Mouse (Mus musculus): ENCODE data around the gene Abhd6. TPM values are rescaled to one million over a fixed set of nuclear protein-coding genes. Genes with fewer than 3 reads are reported as not detected.

The Abhd6 gene
- polyA plus RNA-seq, 1 experiment = 59.1 TPM

DNA sequence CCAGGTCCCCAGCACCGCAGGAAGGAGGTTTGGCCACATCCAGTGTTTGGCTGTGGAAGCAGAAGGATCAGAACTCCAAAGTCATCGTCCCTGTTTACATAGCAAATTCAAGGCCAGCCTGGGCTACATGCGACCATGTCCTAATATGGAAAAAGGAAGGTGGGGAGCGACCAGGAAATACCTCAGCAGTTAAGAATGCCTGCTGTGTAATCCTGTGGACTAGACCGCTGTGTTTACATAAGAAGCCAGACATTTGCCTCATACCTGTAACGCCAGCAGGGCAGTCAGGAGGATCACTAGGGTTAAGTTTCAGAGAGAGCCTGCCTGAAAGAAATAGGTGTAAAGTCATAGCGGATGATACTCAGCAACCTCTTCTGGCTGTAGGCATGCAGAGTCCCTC lies 39.5 kb upstream of the Abhd6 start:
- 48% methylated on average over 7 of the region's 7 CpGs for WGBS
- H3K27ac ChIP-seq (ENCODE audit: insufficient read depth, low read depth, low read length) = no peak overlapping the region
- no peak for TF ChIP-seq POLR2A (IDR thresholded peaks at IDR 0.05; ENCODE audit: low read depth, low read length)
- no peak for TF ChIP-seq CTCF (IDR thresholded peaks at IDR 0.05; ENCODE audit: extremely low read depth, insufficient read length, insufficient replicate concordance, low read depth, low read length)

DNA sequence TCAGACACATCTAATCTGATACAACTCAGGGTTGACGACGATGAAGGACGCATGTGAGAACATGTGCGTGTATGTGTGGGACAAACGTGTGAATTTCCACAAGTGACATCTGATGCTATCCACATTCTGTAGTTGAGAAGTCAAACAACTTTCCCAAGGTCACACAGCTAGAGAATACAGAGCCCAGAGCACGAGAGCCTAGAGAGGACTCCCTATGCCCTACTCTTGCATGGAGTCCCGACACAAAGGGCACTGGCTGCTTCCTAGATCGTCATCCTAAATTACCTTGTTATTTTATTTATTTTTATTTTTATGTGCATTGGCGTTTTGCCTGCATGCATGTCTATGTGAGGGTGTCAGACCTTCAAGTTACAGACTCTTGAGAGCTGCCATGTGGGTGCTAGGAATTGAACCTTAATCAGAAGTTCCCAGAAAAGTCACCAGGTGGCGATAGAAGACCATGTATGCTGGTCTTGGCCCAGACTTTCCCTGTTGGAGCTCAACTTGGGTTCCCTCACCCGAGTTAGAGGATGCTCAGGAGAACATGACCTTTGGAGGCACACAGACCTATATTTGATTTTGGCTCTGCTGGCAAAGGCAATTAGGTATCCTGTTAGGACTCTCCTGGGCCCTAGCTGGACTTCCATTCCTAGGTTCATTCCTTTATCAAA lies 38.3 kb upstream of the Abhd6 start:
- TF ChIP-seq POLR2A (IDR thresholded peaks at IDR 0.05; ENCODE audit: low read depth, low read length) (no peak), CTCF (IDR thresholded peaks at IDR 0.05; ENCODE audit: extremely low read depth, insufficient read length, insufficient replicate concordance, low read depth, low read length) (peak; percentile 68; the same call in 1 of the 2 replicates)
- 0 out of 2 replicates have a peak, but pooled peaks cover 2% of the 10 kb centered on the region for H3K4me1 ChIP-seq (ENCODE audit: control insufficient read depth, insufficient read depth, insufficient read length, low read length)
- no peak overlapping the region for H3K4me3 ChIP-seq (ENCODE audit: low read depth, low read length)
- WGBS = 50% methylated on average over 11 of the region's 11 CpGs
- no peaks in the 10 kb centered on the region for H3K27me3 ChIP-seq (ENCODE audit: control insufficient read depth, insufficient read depth, low read length)
- no peak overlapping the region for H3K27ac ChIP-seq (ENCODE audit: insufficient read depth, low read depth, low read length)
- no peaks in the 10 kb centered on the region for H3K36me3 ChIP-seq (ENCODE audit: control insufficient read depth, insufficient read depth, low read length)

More for the DNA sequence above, 39.5 kb upstream of the Abhd6 start:
- H3K36me3 ChIP-seq (ENCODE audit: control insufficient read depth, insufficient read depth, low read length) = no peaks in the 10 kb centered on the region
- H3K4me1 ChIP-seq (ENCODE audit: control insufficient read depth, insufficient read depth, insufficient read length, low read length) = 0 out of 2 replicates have a peak, but pooled peaks cover 2% of the 10 kb centered on the region
- H3K27me3 ChIP-seq (ENCODE audit: control insufficient read depth, insufficient read depth, low read length) = no peaks in the 10 kb centered on the region
- H3K4me3 ChIP-seq (ENCODE audit: low read depth, low read length) = no peak overlapping the region

- TF ChIP-seq CTCF (IDR thresholded peaks at IDR 0.05; ENCODE audit: extremely low read depth, insufficient read length, insufficient replicate concordance, low read depth, low read length) (no peak), POLR2A (IDR thresholded peaks at IDR 0.05; ENCODE audit: low read depth, low read length) (no peak)
- 69% methylated on average over 10 of the region's 10 CpGs for WGBS
- no peak overlapping the region for H3K4me3 ChIP-seq (ENCODE audit: low read depth, low read length)
- H3K27ac ChIP-seq (ENCODE audit: insufficient read depth, low read depth, low read length) = no peak overlapping the region
- H3K27me3 ChIP-seq (ENCODE audit: control insufficient read depth, insufficient read depth, low read length) = no peaks in the 10 kb centered on the region
- H3K4me1 ChIP-seq (ENCODE audit: control insufficient read depth, insufficient read depth, insufficient read length, low read length) = no peaks in the 10 kb centered on the region
- H3K36me3 ChIP-seq (ENCODE audit: control insufficient read depth, insufficient read depth, low read length) = no peaks in the 10 kb centered on the region
Measured at GRCm38 (mm10) chr14:7971889-7972493, 30.7 kb upstream of the Abhd6 start.

DNA sequence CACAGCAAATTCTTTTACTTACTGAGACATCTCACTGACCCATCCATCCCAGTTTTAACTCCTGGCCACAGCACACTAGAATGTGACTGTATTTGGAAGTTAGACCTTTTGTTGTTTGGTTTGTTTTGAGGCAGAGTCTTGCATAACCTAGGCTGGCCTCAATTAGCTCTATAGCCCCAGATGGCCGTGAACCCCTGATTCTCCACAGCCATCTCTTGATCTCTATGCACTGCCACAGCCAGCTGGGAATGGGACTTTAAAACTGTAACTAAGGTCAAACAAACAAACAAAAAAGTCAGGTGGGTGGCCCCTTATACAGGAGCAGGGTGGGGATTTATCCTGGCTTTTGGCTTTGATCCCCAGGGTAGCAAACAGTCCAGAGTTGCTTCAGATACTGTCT lies 28.1 kb upstream of the Abhd6 start:
- TF ChIP-seq POLR2A (IDR thresholded peaks at IDR 0.05; ENCODE audit: low read depth, low read length) = no peak
- no peak for TF ChIP-seq CTCF (IDR thresholded peaks at IDR 0.05; ENCODE audit: extremely low read depth, insufficient read length, insufficient replicate concordance, low read depth, low read length)
- Histone ChIP-seq H3K4me1 (ENCODE audit: control insufficient read depth, insufficient read depth, insufficient read length, low read length) (no peaks in the 10 kb centered on the region), H3K27me3 (ENCODE audit: control insufficient read depth, insufficient read depth, low read length) (no peaks in the 10 kb centered on the region), H3K27ac (ENCODE audit: insufficient read depth, low read depth, low read length) (no peak overlapping the region), H3K36me3 (ENCODE audit: control insufficient read depth, insufficient read depth, low read length) (no peaks in the 10 kb centered on the region), H3K4me3 (ENCODE audit: low read depth, low read length) (no peak overlapping the region)
- WGBS = 70% methylated on average over 1 of the region's 1 CpGs

DNA sequence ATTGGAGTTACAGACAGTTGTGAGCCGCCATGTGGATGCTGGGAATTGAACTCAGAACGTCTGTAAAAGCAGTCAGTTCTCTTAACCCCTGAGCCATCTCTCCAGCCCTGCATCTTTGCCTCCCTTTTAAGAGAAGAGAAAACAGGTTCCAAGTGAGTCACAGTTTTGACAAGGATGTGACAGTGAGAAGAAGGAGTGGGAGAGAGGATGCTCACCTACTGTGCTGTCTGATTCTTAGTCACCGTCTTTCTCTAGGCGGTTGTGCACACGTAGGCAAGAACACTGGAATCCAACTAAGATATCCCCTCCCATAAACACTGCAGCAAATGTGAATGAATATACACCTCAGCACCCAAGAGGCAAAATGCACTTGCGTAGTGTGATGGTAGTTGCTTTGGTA lies 27.5 kb upstream of the Abhd6 start:
- WGBS = 84% methylated on average over 6 of the region's 6 CpGs
- TF ChIP-seq POLR2A (IDR thresholded peaks at IDR 0.05; ENCODE audit: low read depth, low read length) (no peak), CTCF (IDR thresholded peaks at IDR 0.05; ENCODE audit: extremely low read depth, insufficient read length, insufficient replicate concordance, low read depth, low read length) (no peak)

GRCm38 (mm10) chr14:7977471-7977870 lies 25.2 kb upstream of the Abhd6 start:
- H3K36me3 ChIP-seq (ENCODE audit: control insufficient read depth, insufficient read depth, low read length) = no peaks in the 10 kb centered on the region
- H3K27me3 ChIP-seq (ENCODE audit: control insufficient read depth, insufficient read depth, low read length) = no peaks in the 10 kb centered on the region
- H3K4me1 ChIP-seq (ENCODE audit: control insufficient read depth, insufficient read depth, insufficient read length, low read length) = no peaks in the 10 kb centered on the region
- no peak overlapping the region for H3K4me3 ChIP-seq (ENCODE audit: low read depth, low read length)
- TF ChIP-seq POLR2A (IDR thresholded peaks at IDR 0.05; ENCODE audit: low read depth, low read length) (no peak), CTCF (IDR thresholded peaks at IDR 0.05; ENCODE audit: extremely low read depth, insufficient read length, insufficient replicate concordance, low read depth, low read length) (no peak)
- no peak overlapping the region for H3K27ac ChIP-seq (ENCODE audit: insufficient read depth, low read depth, low read length)
- 95% methylated on average over 1 of the region's 1 CpGs for WGBS

More for the DNA sequence above, 27.5 kb upstream of the Abhd6 start:
- H3K36me3 ChIP-seq (ENCODE audit: control insufficient read depth, insufficient read depth, low read length) = no peaks in the 10 kb centered on the region
- no peaks in the 10 kb centered on the region for H3K27me3 ChIP-seq (ENCODE audit: control insufficient read depth, insufficient read depth, low read length)
- no peak overlapping the region for H3K27ac ChIP-seq (ENCODE audit: insufficient read depth, low read depth, low read length)
- no peak overlapping the region for H3K4me3 ChIP-seq (ENCODE audit: low read depth, low read length)
- H3K4me1 ChIP-seq (ENCODE audit: control insufficient read depth, insufficient read depth, insufficient read length, low read length) = no peaks in the 10 kb centered on the region

DNA sequence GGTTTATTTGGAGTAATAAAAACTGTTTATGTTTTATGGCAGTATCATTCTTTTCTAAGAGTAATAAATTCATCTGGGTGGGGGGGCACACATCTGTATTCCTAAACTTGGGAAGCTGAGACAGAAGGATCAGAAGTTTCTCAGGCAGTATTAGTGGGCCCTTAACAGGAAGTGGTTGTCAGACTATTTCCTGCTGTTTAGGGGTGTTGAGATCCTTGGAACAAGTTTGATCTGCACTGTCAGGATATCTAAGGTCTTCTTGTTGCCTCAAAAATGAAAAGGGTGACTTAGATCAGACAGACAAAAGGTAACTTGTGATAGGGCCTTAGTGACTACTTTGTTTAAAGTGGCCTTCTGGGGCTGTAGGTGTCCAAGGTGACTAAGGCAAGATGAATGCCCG lies 24.5 kb upstream of the Abhd6 start:
- no peaks in the 10 kb centered on the region for H3K27me3 ChIP-seq (ENCODE audit: control insufficient read depth, insufficient read depth, low read length)
- TF ChIP-seq POLR2A (IDR thresholded peaks at IDR 0.05; ENCODE audit: low read depth, low read length) = no peak
- no peak for TF ChIP-seq CTCF (IDR thresholded peaks at IDR 0.05; ENCODE audit: extremely low read depth, insufficient read length, insufficient replicate concordance, low read depth, low read length)
- no peaks in the 10 kb centered on the region for H3K4me1 ChIP-seq (ENCODE audit: control insufficient read depth, insufficient read depth, insufficient read length, low read length)
- H3K36me3 ChIP-seq (ENCODE audit: control insufficient read depth, insufficient read depth, low read length) = no peaks in the 10 kb centered on the region
- H3K4me3 ChIP-seq (ENCODE audit: low read depth, low read length) = no peak overlapping the region
- H3K27ac ChIP-seq (ENCODE audit: insufficient read depth, low read depth, low read length) = no peak overlapping the region
- WGBS = 84% methylated on average over 1 of the region's 1 CpGs

Measured in small intestine, adult 2 months (tissue).